Mouse (Mus musculus) stomach, embryonic 14.5 days (tissue): ENCODE data around the gene Uvrag. TPM values are rescaled to one million over a fixed set of nuclear protein-coding genes. Genes with fewer than 3 reads are reported as not detected.

ENCODE experiments used
- ATAC-seq: fragments of 200-750 bp; cut with Nextera tagmentation; 2 replicates; pipeline ENCODE4 v1.8.0; 2017; ENCODE audit warnings: low read depth, moderate TSS enrichment; ENCODE audit not compliant: insufficient number of reproducible peaks, insufficient read depth, low FRiP score
- H3K27ac ChIP-seq: fragments of 300-500 bp; sonication (generic); 2 replicates; pipeline ENCODE4 v1.5.1; 2014; ENCODE audit warnings: mild to moderate bottlenecking, low read length, moderate library complexity, mixed read lengths
- H3K27me3 ChIP-seq: fragments of 300-500 bp; sonication (generic); 2 replicates; pipeline ENCODE4 v1.6.1; 2014; ENCODE audit warnings: low read length, control low read depth, mixed read lengths; ENCODE audit not compliant: control insufficient read depth, insufficient read depth
- H3K36me3 ChIP-seq: fragments of 300-500 bp; sonication (generic); 2 replicates; pipeline ENCODE4 v1.6.1; 2014; ENCODE audit warnings: mild to moderate bottlenecking, control low read depth, low read length, moderate library complexity, mixed read lengths; ENCODE audit not compliant: control insufficient read depth, insufficient read depth
- H3K4me1 ChIP-seq: fragments of 300-500 bp; sonication (generic); 2 replicates; pipeline ENCODE4 v1.6.1; 2014; ENCODE audit warnings: low read length, control low read depth, mixed read lengths; ENCODE audit not compliant: control insufficient read depth, insufficient read depth
- H3K4me2 ChIP-seq: fragments of 300-500 bp; sonication (generic); replicated peaks from 2 replicates; pipeline ENCODE4 v1.6.1; 2014; ENCODE audit warnings: low read depth, low read length, control low read depth
- H3K4me3 ChIP-seq: fragments of 300-500 bp; sonication (generic); 2 replicates; pipeline ENCODE4 v1.5.1; 2014; ENCODE audit warnings: low read depth, low read length, control low read depth
- H3K9ac ChIP-seq: fragments of 300-500 bp; sonication (generic); replicated peaks from 2 replicates; pipeline ENCODE4 v1.6.1; 2014; ENCODE audit warnings: low read depth, mild to moderate bottlenecking, control low read depth, low read length, moderate library complexity, mixed read lengths
- H3K9me3 ChIP-seq: fragments of 300-500 bp; sonication (generic); 2 replicates; pipeline ENCODE4 v1.6.1; 2016; ENCODE audit warnings: low read depth, low read length, control low read depth; ENCODE audit not compliant: control insufficient read depth
- WGBS: fragments of 180-500 bp; shearing (Covaris S2); extraction: QIAGEN DNeasy Blood & Tissue Kit; methylation state at CpG from one replicate; pipeline ENCODE4 v1.1.7; 2014; 5-methylcytosine and 5-hydroxymethylcytosine counted together
- polyA plus RNA-seq: library from polyadenylated mRNA; unstranded; fragments of >200 nt; fragmentation: Nextera tagmentation; extraction: Ambion mirVana; gene quantifications from 2 replicates; pipeline ENCODE4 v1.2.1, GENCODE M21; 2014

Uvrag gene
- polyA plus RNA-seq, 1 experiment from 2014 or later = 23.9 TPM

GRCm38 (mm10) chr7:99091915-99092645 is 48.9 kb downstream of the Uvrag start:
- H3K4me1 ChIP-seq = no peaks in the 10 kb centered on the region
- H3K9ac ChIP-seq = no peak overlapping the region
- H3K4me3 ChIP-seq = no peak overlapping the region
- H3K9me3 ChIP-seq = no peaks in the 10 kb centered on the region
- no peaks in the 10 kb centered on the region for H3K27me3 ChIP-seq
- H3K27ac ChIP-seq = no peak overlapping the region
- no peak overlapping the region for H3K4me2 ChIP-seq
- WGBS = 77% methylated on average over 17 of the region's 17 CpGs
- H3K36me3 ChIP-seq = no peaks in the 10 kb centered on the region
- ATAC-seq = no peak

GRCm38 (mm10) chr7:99089716-99090115 is 51.2 kb downstream of the Uvrag start:
- 0 out of 2 replicates have a peak, but pooled peaks cover 2% of the 10 kb centered on the region for H3K4me1 ChIP-seq
- H3K4me2 ChIP-seq = no peak overlapping the region
- H3K9ac ChIP-seq = no peak overlapping the region
- no peaks in the 10 kb centered on the region for H3K9me3 ChIP-seq
- 89% methylated on average over 4 of the region's 4 CpGs for WGBS
- H3K27me3 ChIP-seq = no peaks in the 10 kb centered on the region
- no peak overlapping the region for H3K27ac ChIP-seq
- no peak for ATAC-seq
- no peak overlapping the region for H3K4me3 ChIP-seq
- peaks cover 7% of the 10 kb centered on the region; the same call in 1 of the 2 replicates for H3K36me3 ChIP-seq

GRCm38 (mm10) chr7:99088576-99089346 is 52.2 kb downstream of the Uvrag start:
- no peak for ATAC-seq
- Histone ChIP-seq H3K36me3 (peaks cover 7% of the 10 kb centered on the region; the same call in 1 of the 2 replicates), H3K27ac (no peak overlapping the region), H3K4me1 (0 out of 2 replicates have a peak, but pooled peaks cover 2% of the 10 kb centered on the region), H3K9ac (no peak overlapping the region), H3K4me2 (no peak overlapping the region), H3K9me3 (no peaks in the 10 kb centered on the region), H3K27me3 (no peaks in the 10 kb centered on the region), H3K4me3 (no peak overlapping the region)
- WGBS = 94% methylated on average over 10 of the region's 10 CpGs

- Histone ChIP-seq H3K4me2 (no peak overlapping the region), H3K9ac (no peak overlapping the region), H3K4me1 (0 out of 2 replicates have a peak, but pooled peaks cover 2% of the 10 kb centered on the region), H3K9me3 (no peaks in the 10 kb centered on the region), H3K4me3 (no peak overlapping the region), H3K36me3 (peaks cover 7% of the 10 kb centered on the region; the same call in 1 of the 2 replicates), H3K27ac (no peak overlapping the region), H3K27me3 (no peaks in the 10 kb centered on the region)
- ATAC-seq = no peak
- WGBS = 67% methylated on average over 7 of the region's 7 CpGs
Measured at GRCm38 (mm10) chr7:99087581-99087980, 53.4 kb downstream of the Uvrag start.

GRCm38 (mm10) chr7:99086646-99087443 is 54.1 kb downstream of the Uvrag start:
- no peaks in the 10 kb centered on the region for H3K27me3 ChIP-seq
- H3K36me3 ChIP-seq = peaks cover 7% of the 10 kb centered on the region; the same call in 1 of the 2 replicates
- no peak for ATAC-seq
- H3K27ac ChIP-seq = no peak overlapping the region
- H3K4me3 ChIP-seq = no peak overlapping the region
- no peaks in the 10 kb centered on the region for H3K9me3 ChIP-seq
- 78% methylated on average over 9 of the region's 9 CpGs for WGBS
- no peak overlapping the region for H3K4me2 ChIP-seq
- no peak overlapping the region for H3K9ac ChIP-seq
- 0 out of 2 replicates have a peak, but pooled peaks cover 2% of the 10 kb centered on the region for H3K4me1 ChIP-seq

- no peak for ATAC-seq
- no peak overlapping the region for H3K4me2 ChIP-seq
- no peak overlapping the region for H3K4me3 ChIP-seq
- no peak overlapping the region for H3K27ac ChIP-seq
- no peaks in the 10 kb centered on the region for H3K9me3 ChIP-seq
- peaks cover 7% of the 10 kb centered on the region; the same call in 1 of the 2 replicates for H3K36me3 ChIP-seq
- H3K9ac ChIP-seq = no peak overlapping the region
- H3K27me3 ChIP-seq = no peaks in the 10 kb centered on the region
- H3K4me1 ChIP-seq = 0 out of 2 replicates have a peak, but pooled peaks cover 2% of the 10 kb centered on the region
- 75% methylated on average over 3 of the region's 3 CpGs for WGBS
Measured at GRCm38 (mm10) chr7:99085249-99085648, 55.7 kb downstream of the Uvrag start.

GRCm38 (mm10) chr7:99079522-99079921 is 61.4 kb downstream of the Uvrag start:
- WGBS = 25% methylated on average over 4 of the region's 4 CpGs

GRCm38 (mm10) chr7:99078805-99079204 is 62.1 kb downstream of the Uvrag start:
- Histone ChIP-seq H3K36me3 (no peaks in the 10 kb centered on the region), H3K4me3 (no peak overlapping the region), H3K9me3 (no peaks in the 10 kb centered on the region), H3K4me1 (peaks cover 18% of the 10 kb centered on the region), H3K27ac (no peak overlapping the region), H3K27me3 (no peaks in the 10 kb centered on the region), H3K9ac (no peak overlapping the region), H3K4me2 (no peak overlapping the region)
- no peak for ATAC-seq
- WGBS = 85% methylated on average over 6 of the region's 6 CpGs

More at GRCm38 (mm10) chr7:99079522-99079921, 61.4 kb downstream of the Uvrag start:
- no peak for ATAC-seq
- Histone ChIP-seq H3K9ac (no peak overlapping the region), H3K9me3 (no peaks in the 10 kb centered on the region), H3K36me3 (no peaks in the 10 kb centered on the region), H3K27ac (no peak overlapping the region), H3K27me3 (no peaks in the 10 kb centered on the region), H3K4me2 (no peak overlapping the region), H3K4me3 (no peak overlapping the region), H3K4me1 (peaks cover 16% of the 10 kb centered on the region; the same call in 1 of the 2 replicates)
